Mouse (Mus musculus) cerebellum, adult 2 months (tissue): ENCODE results near the gene Psmd11. TPM values are rescaled to one million over a fixed set of nuclear protein-coding genes. Genes with fewer than 3 reads are reported as not detected.

Experiments used
- DNase-seq, 2 experiments: peaks; one replicate each; pipeline ENCODE4 v3.0.0; 2021
- H3K27ac ChIP-seq: fragments of 200-500 bp; 2 replicates; pipeline ENCODE4 v1.5.1; 2012; ENCODE audit warnings: low read length, control low read depth, inconsistent platforms; ENCODE audit not compliant: insufficient read depth
- H3K27me3 ChIP-seq: fragments of 200-500 bp; 2 replicates; pipeline ENCODE4 v1.6.1; 2012; ENCODE audit warnings: inconsistent platforms, mild to moderate bottlenecking, low read length, moderate library complexity; ENCODE audit not compliant: control insufficient read depth, insufficient read depth
- H3K4me1 ChIP-seq: fragments of 200-500 bp; 2 replicates; pipeline ENCODE4 v1.6.1; 2011; ENCODE audit warnings: low read length; ENCODE audit not compliant: control insufficient read depth, insufficient read depth
- H3K4me3 ChIP-seq: fragments of 200-500 bp; replicated peaks from 2 replicates; pipeline ENCODE3; 2011; ENCODE audit warnings: mild to moderate bottlenecking, low read depth, low read length, control low read depth; ENCODE audit not compliant: insufficient read depth
- CTCF ChIP-seq: fragments of 200-500 bp; IDR thresholded peaks from 2 replicates; pipeline ENCODE4 v1.5.1; 2011; ENCODE audit warnings: low read depth, mild to moderate bottlenecking, control low read depth, low read length, moderate library complexity, borderline replicate concordance; ENCODE audit not compliant: insufficient read depth
- POLR2A ChIP-seq: fragments of 200-500 bp; IDR thresholded peaks from 2 replicates; pipeline ENCODE4 v1.6.1; 2011; ENCODE audit warnings: low read length, control low read depth, borderline replicate concordance; ENCODE audit not compliant: insufficient read depth
- WGBS: fragments of 180-500 bp; shearing (Covaris S2); methylation state at CpG from one replicate; pipeline ENCODE4 v1.1.7; 2018; 5-methylcytosine and 5-hydroxymethylcytosine counted together
- polyA plus RNA-seq: library from polyadenylated mRNA; depleted of rRNA; stranded (reverse); fragments of >200 nt; gene quantifications from 2 replicates; pipeline ENCODE4 v1.2.3, GENCODE M21; 2012

Psmd11 gene
- polyA plus RNA-seq, 1 experiment: 73.1 TPM

GRCm38 (mm10) chr11:80474846-80475245, 46.4 kb downstream of the Psmd11 start:
- DNase-seq: peak in 1 of 2 experiments; percentile 33
- TF ChIP-seq CTCF (no peak), POLR2A (no peak)
- WGBS: 88% methylated on average over 11 of the region's 11 CpGs
- Histone ChIP-seq H3K4me3 (no peak overlapping the region), H3K27me3 (no peaks in the 10 kb centered on the region), H3K27ac (no peak overlapping the region), H3K4me1 (peaks cover 16% of the 10 kb centered on the region; the same call in 1 of the 2 replicates)

GRCm38 (mm10) chr11:80475544-80475943, 47.1 kb downstream of the Psmd11 start:
- peaks cover 16% of the 10 kb centered on the region; the same call in 1 of the 2 replicates for H3K4me1 ChIP-seq
- DNase-seq: peak in 1 of 2 experiments; percentile 27
- H3K27ac ChIP-seq: no peak overlapping the region
- no peak overlapping the region for H3K4me3 ChIP-seq
- 85% methylated on average over 9 of the region's 9 CpGs for WGBS
- no peak for TF ChIP-seq POLR2A
- TF ChIP-seq CTCF: no peak
- no peaks in the 10 kb centered on the region for H3K27me3 ChIP-seq

DNA sequence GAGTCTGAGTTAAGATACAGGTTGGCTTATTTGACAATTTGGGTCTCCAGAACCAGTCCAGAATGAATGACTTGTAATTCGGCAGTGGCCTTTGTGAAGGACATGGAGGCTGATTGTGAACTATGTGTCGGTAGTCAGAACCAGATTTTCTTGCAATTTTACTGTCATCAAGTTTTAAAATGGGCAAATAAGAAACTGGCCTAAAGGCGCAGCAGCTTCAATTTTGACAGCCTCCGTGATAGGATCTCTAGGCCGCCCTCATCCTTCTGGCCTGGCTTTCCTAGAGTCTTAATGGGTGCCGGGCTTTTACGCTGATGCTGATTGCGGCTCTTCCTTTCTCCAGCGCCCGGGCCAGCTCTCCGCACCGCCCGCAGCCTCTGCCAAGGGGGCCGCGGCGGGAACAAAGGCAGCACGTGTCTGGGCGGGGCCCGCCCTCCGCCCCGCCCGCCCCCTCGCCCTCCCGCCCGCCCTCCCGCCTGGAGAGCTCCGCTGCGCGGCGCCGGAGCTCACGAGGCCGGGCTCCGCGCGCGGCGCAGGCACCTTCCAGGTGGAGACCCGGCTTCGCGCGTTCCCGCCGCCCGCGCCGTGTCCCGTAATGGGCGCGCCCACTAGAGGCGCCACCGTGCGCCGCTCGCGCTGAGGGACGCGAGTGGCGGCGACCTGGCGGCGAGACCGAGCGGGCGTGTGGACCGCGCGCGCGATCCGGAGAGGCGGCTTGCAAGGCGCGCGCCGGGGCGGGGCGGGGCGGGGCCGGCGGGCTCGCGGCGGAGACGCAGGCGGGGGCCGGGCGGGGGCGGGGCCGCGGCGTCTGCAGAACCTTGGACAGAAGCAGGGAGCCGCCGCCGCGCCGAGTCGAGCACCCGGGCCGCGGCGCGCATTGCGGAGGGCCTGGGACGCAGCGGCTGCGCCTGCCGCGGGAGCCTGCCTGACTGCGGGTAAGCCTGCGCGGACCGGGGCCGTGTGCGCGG, 48.1 kb downstream of the Psmd11 start, which contains the start of gene Cdk5r1:
Gene Cdk5r1 (plus strand): TSS at position 802 of the 968 bp plus-strand sequence.
- peak; percentile 95 to 96 for DNase-seq
- 1% methylated on average over 82 of the region's 116 CpGs for WGBS
- peaks cover 16% of the 10 kb centered on the region; the same call in 1 of the 2 replicates for H3K4me1 ChIP-seq
- H3K27me3 ChIP-seq: no peaks in the 10 kb centered on the region
- peak within 1 kb of the TSS; percentile 92 for H3K4me3 ChIP-seq
- peak within 1 kb of the TSS; percentile 96 for H3K27ac ChIP-seq
- TF ChIP-seq POLR2A: peak; percentile 63
- peak; percentile 67 for TF ChIP-seq CTCF

GRCm38 (mm10) chr11:80477341-80478199, 49.2 kb downstream of the Psmd11 start:
- peaks cover 17% of the 10 kb centered on the region for H3K4me1 ChIP-seq
- WGBS: 2% methylated on average over 55 of the region's 55 CpGs
- H3K27ac ChIP-seq: peak overlapping the region; percentile 96
- TF ChIP-seq POLR2A: 0 out of 2 replicates have a peak, but pooled peaks have one; percentile 7
- no peak for TF ChIP-seq CTCF
- no peaks in the 10 kb centered on the region for H3K27me3 ChIP-seq
- DNase-seq: peak; percentile 63 to 75
- H3K4me3 ChIP-seq: peak overlapping the region; percentile 92

- Histone ChIP-seq H3K27me3 (no peaks in the 10 kb centered on the region), H3K27ac (peak overlapping the region; percentile 73), H3K4me3 (peak overlapping the region; percentile 92), H3K4me1 (peaks cover 28% of the 10 kb centered on the region)
- no peak for TF ChIP-seq CTCF
- no peak for TF ChIP-seq POLR2A
- DNase-seq: peak; percentile 45 to 64
- WGBS: 10% methylated on average over 14 of the region's 14 CpGs
These were observed 50.4 kb downstream of the Psmd11 start for GRCm38 (mm10) chr11:80478694-80479412.

DNA sequence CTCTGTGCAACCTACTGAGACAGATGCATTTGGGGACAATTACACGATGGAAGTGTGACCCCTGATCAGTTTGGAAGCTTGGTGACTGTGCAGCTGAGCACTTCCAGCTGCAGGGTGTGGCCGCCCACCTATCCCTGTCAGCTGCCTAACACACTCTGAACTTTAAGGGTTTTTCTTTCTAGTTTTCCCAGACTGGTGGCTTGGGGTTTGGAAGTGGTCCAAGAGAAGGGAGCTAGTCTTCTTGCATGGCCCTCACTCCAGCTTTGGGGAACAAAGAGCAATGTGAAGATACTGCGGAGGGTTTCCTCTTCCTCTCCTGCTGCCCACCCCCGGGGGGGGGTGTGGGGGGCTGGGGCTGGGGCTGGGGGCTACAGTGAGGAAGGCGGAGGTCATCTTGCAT, 51.0 kb downstream of the Psmd11 start:
- Histone ChIP-seq H3K27ac (peak overlapping the region; percentile 73), H3K27me3 (no peaks in the 10 kb centered on the region), H3K4me1 (peaks cover 23% of the 10 kb centered on the region), H3K4me3 (peak overlapping the region; percentile 92)
- WGBS: 16% methylated on average over 5 of the region's 5 CpGs
- DNase-seq: peak; percentile 56 to 66
- TF ChIP-seq POLR2A (no peak), CTCF (no peak)
